Mouse (Mus musculus) stomach, embryonic 16.5 days (tissue): Measurements from ENCODE around the gene Uaca. TPM values are rescaled to one million over a fixed set of nuclear protein-coding genes. Genes with fewer than 3 reads are reported as not detected.

Source experiments
- ATAC-seq: fragments of 200-750 bp; cut with Nextera tagmentation; 2 replicates; pipeline ENCODE4 v1.8.0; 2017; ENCODE audit warnings: moderate number of reproducible peaks, moderate TSS enrichment; ENCODE audit not compliant: insufficient read depth, low FRiP score
- H3K27ac ChIP-seq: fragments of 300-500 bp; sonication (generic); 2 replicates; pipeline ENCODE4 v1.5.1; 2014; ENCODE audit warnings: low read length
- H3K27me3 ChIP-seq: fragments of 300-500 bp; sonication (generic); 2 replicates; pipeline ENCODE4 v1.6.1; 2014; ENCODE audit warnings: low read length, control low read depth, mixed read lengths; ENCODE audit not compliant: control insufficient read depth, insufficient read depth
- H3K36me3 ChIP-seq: fragments of 300-500 bp; sonication (generic); 2 replicates; pipeline ENCODE4 v1.6.1; 2014; ENCODE audit warnings: low read length; ENCODE audit not compliant: control insufficient read depth, insufficient read depth
- H3K4me1 ChIP-seq: fragments of 300-500 bp; sonication (generic); 2 replicates; pipeline ENCODE4 v1.6.1; 2014; ENCODE audit warnings: low read length, control low read depth, mixed read lengths; ENCODE audit not compliant: control insufficient read depth, insufficient read depth
- H3K4me2 ChIP-seq: fragments of 300-500 bp; sonication (generic); 2 replicates; pipeline ENCODE4 v1.6.1; 2014; ENCODE audit warnings: low read depth, low read length, mixed read lengths
- H3K4me3 ChIP-seq: fragments of 300-500 bp; sonication (generic); replicated peaks from 2 replicates; pipeline ENCODE4 v1.5.1; 2014; ENCODE audit warnings: mild to moderate bottlenecking, low read length
- H3K9ac ChIP-seq: fragments of 300-500 bp; sonication (generic); 2 replicates; pipeline ENCODE4 v1.6.1; 2014; ENCODE audit warnings: low read length
- H3K9me3 ChIP-seq: fragments of 300-500 bp; sonication (generic); replicated peaks from 2 replicates; pipeline ENCODE4 v1.6.1; 2016; ENCODE audit warnings: low read length, control low read depth; ENCODE audit not compliant: control insufficient read depth
- WGBS: fragments of 180-500 bp; shearing (Covaris S2); extraction: QIAGEN DNeasy Blood & Tissue Kit; methylation state at CpG from one replicate; pipeline ENCODE4 v1.1.7; 2014; 5-methylcytosine and 5-hydroxymethylcytosine counted together
- polyA plus RNA-seq: library from polyadenylated mRNA; unstranded; fragments of >200 nt; fragmentation: Nextera tagmentation; extraction: Ambion mirVana; gene quantifications from 2 replicates; pipeline ENCODE4 v1.2.1, GENCODE M21; 2015

Uaca gene
- 42.0 and 48.7 TPM in 2 replicates for polyA plus RNA-seq

DNA sequence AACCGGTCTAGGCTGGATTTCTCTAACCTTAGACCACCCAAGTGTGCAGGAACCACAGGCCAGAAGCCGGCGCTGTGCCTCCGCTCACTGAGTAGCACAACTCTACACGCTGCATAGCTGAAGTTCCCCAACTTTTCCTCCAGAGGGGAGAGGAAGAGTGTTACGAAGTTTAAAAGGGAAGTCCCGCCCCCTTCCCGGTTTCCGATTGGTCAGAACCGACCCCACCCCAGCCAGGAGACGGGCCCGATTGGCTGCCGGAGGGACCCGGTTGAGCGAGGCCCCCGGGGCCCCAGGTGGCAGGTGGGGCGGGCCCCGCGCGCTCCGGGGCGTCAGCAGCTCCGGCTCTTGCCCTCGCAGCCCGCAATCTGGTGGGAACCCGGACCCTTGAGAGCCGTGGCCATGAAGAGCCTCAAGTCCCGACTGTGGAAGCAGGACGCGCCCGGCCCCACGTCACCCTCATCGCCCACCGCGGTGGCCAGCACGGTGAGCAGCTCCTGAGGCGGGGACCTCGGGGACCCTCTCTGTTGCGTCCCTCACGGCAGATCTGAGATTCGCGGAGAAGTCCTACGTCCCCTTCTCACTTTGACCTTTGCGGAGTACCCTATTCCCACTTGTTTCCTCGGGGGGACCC lies at the start of gene Uaca:
Uaca (plus strand) TSS at position 333 of the 631 bp plus-strand sequence.
- Histone ChIP-seq H3K27ac (peak within 1 kb of the TSS; percentile 69), H3K9ac (peak within 1 kb of the TSS; percentile 83), H3K4me3 (peak within 1 kb of the TSS; percentile 88), H3K9me3 (no peaks in the 10 kb centered on the region), H3K27me3 (no peaks in the 10 kb centered on the region), H3K4me1 (0 out of 2 replicates have a peak, but pooled peaks cover 7% of the 10 kb centered on the region), H3K36me3 (no peaks in the 10 kb centered on the region), H3K4me2 (peak within 1 kb of the TSS; percentile 68)
- WGBS = under 1% methylated on average over 44 of the region's 45 CpGs
- ATAC-seq = peak; percentile 96

DNA sequence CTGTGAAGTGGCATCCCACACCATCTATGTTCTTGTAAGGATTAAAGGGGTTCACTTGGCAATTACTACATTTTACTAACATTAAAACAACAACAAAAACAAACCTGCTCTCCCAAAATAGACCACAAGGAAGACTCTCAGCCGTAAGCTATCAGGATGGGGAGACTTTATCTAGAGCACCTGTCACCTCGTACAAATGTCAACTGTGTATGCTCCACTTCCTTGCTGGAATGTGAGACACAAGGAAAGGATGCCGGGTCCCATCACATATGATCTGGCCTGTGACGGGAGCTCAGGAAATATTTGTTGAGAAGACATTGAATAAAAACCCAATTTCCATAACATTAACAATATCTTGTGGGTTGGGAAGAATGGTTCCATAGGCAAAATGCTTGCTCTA lies 49.4 kb upstream of the Uaca start:
- Histone ChIP-seq H3K4me1 (peaks cover 13% of the 10 kb centered on the region), H3K9me3 (no peaks in the 10 kb centered on the region), H3K36me3 (no peaks in the 10 kb centered on the region), H3K4me2 (no peak overlapping the region), H3K27me3 (no peaks in the 10 kb centered on the region), H3K9ac (no peak overlapping the region), H3K27ac (no peak overlapping the region), H3K4me3 (no peak overlapping the region)
- ATAC-seq = no peak
- WGBS = 54% methylated on average over 4 of the region's 4 CpGs

DNA sequence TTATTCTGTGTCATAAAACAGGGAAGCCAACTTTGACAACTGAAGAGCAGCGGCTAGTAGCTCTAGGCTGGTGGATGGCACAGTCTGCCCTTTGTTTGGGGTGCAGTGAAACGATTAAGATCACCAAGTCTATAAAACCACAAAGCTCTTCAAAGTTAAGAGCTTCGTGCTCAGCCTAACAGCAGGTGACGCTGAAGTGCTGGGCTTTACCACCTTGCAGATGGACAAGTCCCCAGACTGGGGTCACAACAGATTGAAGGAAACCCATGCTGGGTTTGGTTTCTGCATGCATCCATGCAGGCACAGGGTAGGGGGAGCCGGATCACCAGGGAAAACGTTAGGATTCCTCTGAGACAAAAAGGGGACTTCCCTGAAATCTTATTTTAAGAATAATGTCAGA lies 47.8 kb upstream of the Uaca start:
- peaks cover 13% of the 10 kb centered on the region for H3K4me1 ChIP-seq
- no peak overlapping the region for H3K4me2 ChIP-seq
- H3K27ac ChIP-seq = no peak overlapping the region
- no peak overlapping the region for H3K4me3 ChIP-seq
- H3K9ac ChIP-seq = no peak overlapping the region
- no peaks in the 10 kb centered on the region for H3K9me3 ChIP-seq
- ATAC-seq = no peak
- H3K27me3 ChIP-seq = no peaks in the 10 kb centered on the region
- H3K36me3 ChIP-seq = no peaks in the 10 kb centered on the region
- WGBS = 55% methylated on average over 6 of the region's 6 CpGs

DNA sequence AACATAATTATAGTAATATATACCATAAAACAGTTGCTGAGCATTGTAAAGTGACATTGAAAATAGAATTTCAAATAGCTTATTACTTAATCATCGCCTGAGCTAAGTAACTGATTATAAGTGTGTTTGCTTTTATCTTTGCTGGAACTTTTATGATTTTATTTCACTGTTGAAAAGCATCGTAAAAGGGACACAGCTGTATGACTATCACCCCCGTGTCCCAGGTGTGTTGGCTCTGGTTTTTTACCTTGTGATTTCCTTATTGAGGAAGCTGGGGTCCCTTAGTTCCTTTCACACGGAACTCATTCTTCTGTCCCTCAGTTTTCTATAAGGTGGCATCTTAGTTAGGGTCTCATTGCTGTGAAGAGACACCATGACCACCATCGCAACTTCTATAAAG lies 46.7 kb upstream of the Uaca start:
- no peak for ATAC-seq
- no peak overlapping the region for H3K27ac ChIP-seq
- no peak overlapping the region for H3K4me3 ChIP-seq
- WGBS = 83% methylated on average over 5 of the region's 5 CpGs
- no peaks in the 10 kb centered on the region for H3K36me3 ChIP-seq
- peaks cover 8% of the 10 kb centered on the region for H3K4me1 ChIP-seq
- no peak overlapping the region for H3K4me2 ChIP-seq
- H3K9me3 ChIP-seq = no peaks in the 10 kb centered on the region
- H3K9ac ChIP-seq = no peak overlapping the region
- no peaks in the 10 kb centered on the region for H3K27me3 ChIP-seq

DNA sequence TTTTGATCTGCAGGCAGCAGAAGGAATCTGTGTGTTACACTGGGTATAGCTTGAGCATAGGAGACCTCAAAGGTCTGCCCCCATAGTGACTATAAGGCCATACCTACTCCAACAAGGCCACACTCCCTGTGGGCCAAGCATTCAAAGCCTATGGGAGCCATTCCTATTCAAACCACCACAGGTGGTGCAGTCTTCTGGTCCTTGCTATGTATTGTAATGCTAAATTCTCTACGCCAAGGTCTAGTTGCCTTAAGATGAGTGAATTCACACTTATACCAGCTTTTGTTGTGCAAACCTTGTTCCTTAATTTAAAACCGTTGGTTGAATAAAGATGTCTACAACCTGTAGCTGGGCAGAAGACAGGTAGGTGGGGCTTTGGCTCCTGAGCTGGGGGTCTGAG lies 46.2 kb upstream of the Uaca start:
- Histone ChIP-seq H3K36me3 (no peaks in the 10 kb centered on the region), H3K27me3 (no peaks in the 10 kb centered on the region), H3K9ac (no peak overlapping the region), H3K9me3 (no peaks in the 10 kb centered on the region), H3K27ac (no peak overlapping the region), H3K4me1 (peaks cover 4% of the 10 kb centered on the region), H3K4me2 (no peak overlapping the region), H3K4me3 (no peak overlapping the region)
- no peak for ATAC-seq
- 87% methylated on average over 2 of the region's 2 CpGs for WGBS

DNA sequence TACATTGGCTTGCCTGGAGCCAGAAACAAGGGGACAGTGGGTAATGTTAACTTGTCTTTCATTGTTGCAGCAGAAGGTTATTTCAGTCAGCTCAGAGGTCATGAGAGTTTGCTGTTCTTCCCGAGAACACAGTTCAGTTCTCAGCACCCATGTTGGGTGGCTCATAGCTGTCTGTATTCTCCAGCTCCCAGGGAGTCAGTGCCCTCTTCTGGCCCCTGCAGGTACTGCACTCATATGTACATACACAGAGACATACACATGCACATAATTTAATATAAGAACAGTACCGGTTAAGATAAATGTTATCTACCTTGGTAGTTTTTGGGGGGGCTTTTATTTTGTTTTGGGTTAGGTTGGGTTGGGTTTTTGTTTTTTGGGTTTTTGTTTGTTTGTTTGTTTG lies 45.2 kb upstream of the Uaca start:
- Histone ChIP-seq H3K4me1 (no peaks in the 10 kb centered on the region), H3K9me3 (no peaks in the 10 kb centered on the region), H3K4me2 (no peak overlapping the region), H3K27me3 (no peaks in the 10 kb centered on the region), H3K4me3 (no peak overlapping the region), H3K36me3 (no peaks in the 10 kb centered on the region), H3K27ac (no peak overlapping the region), H3K9ac (no peak overlapping the region)
- no peak for ATAC-seq
- WGBS = 93% methylated on average over 2 of the region's 2 CpGs

DNA sequence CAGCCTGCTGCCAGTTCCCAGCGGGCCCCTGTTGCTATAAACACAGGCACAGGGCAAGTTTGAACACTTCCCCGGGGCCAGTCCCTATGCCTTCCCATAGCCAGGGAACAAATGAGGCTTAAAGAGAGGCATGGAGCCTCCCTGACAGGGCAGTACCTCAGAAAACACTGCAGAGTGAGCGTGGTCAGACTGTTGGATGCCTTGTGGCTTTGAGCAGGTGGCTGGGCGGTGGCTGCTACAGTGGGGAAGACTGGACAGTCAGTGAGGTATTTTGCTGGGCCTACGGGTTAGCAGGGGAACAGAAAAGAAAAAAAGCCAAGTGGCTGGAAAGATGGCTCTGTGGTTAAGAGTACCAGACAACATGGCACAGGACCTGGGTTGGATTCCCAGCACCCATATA lies 43.2 kb upstream of the Uaca start:
- H3K27ac ChIP-seq = no peak overlapping the region
- WGBS = 84% methylated on average over 5 of the region's 5 CpGs
- no peaks in the 10 kb centered on the region for H3K36me3 ChIP-seq

DNA sequence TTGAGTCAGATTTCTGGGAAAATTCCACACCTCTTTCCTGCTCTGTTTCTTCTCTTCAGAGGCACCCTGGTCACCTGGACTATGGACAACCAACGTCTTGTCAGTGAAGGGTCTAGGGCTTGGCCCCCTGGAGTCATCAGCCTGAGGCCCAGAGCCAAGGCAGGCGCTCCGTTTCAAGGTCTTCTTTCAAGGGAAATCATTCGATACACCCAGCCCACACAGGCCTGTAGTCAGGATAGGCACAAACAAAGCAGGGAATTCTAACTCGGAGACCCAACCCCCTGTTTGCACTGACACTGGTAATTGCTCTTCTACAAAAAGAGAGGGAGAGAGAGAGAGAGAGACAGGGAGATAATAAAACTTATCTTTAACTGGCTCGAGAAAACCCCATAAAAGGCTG lies 42.4 kb upstream of the Uaca start:
- H3K27ac ChIP-seq = no peak overlapping the region
- H3K4me3 ChIP-seq = no peak overlapping the region
- no peaks in the 10 kb centered on the region for H3K9me3 ChIP-seq
- 59% methylated on average over 6 of the region's 6 CpGs for WGBS
- no peaks in the 10 kb centered on the region for H3K27me3 ChIP-seq
- H3K36me3 ChIP-seq = no peaks in the 10 kb centered on the region
- no peak for ATAC-seq
- no peak overlapping the region for H3K4me2 ChIP-seq
- no peak overlapping the region for H3K9ac ChIP-seq
- H3K4me1 ChIP-seq = no peaks in the 10 kb centered on the region

More for the DNA sequence above, 43.2 kb upstream of the Uaca start:
- H3K4me2 ChIP-seq = no peak overlapping the region
- H3K27me3 ChIP-seq = no peaks in the 10 kb centered on the region
- H3K4me1 ChIP-seq = no peaks in the 10 kb centered on the region
- ATAC-seq = no peak
- H3K9ac ChIP-seq = no peak overlapping the region
- no peak overlapping the region for H3K4me3 ChIP-seq
- H3K9me3 ChIP-seq = no peaks in the 10 kb centered on the region

DNA sequence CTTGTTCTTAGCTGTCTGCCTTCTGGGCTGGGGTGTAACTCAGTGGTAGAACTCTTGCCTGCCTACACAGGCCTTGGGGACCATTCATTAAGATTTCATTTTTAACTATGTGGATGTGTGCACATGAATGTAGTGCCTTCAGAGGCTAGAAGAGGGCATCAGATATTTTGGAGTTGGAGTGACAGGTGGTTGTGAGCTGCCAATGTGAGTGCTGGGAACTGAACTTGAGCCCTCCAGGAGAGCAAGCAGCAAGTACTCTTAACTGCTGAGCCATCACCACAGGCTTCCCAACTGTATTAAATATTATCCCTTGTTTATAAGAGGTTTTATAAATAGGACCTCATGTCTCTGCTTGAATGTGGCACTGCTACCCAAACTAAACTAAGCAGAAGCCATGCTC lies 41.7 kb upstream of the Uaca start:
- H3K4me3 ChIP-seq = no peak overlapping the region
- H3K27ac ChIP-seq = no peak overlapping the region
- no peaks in the 10 kb centered on the region for H3K9me3 ChIP-seq
- no peak overlapping the region for H3K4me2 ChIP-seq
- no peaks in the 10 kb centered on the region for H3K36me3 ChIP-seq
- peaks cover 4% of the 10 kb centered on the region for H3K4me1 ChIP-seq
- no peak overlapping the region for H3K9ac ChIP-seq
- no peak for ATAC-seq
- no peaks in the 10 kb centered on the region for H3K27me3 ChIP-seq
